Mouse (Mus musculus): ENCODE measurements around the gene Arfgap1.

Gene Arfgap1

DNA sequence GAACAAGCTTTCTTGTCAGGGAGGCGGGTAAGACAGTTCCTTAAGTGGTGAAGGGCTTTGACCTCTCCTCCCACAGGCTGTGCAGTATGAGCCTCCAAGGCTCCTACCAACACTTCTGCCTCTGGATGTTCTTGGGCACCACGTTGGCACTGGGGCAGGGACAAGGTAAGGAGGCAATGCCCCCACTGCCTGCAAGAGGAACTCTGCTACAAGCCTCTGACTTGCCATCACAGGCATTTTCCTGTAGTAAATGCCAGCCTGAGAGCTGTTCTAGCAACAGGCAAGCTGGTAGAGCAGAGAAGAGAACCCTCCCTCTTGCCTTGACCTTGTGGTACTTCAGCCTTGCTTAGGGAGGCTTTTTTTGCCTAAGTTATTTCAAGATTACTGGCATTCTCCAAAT lies 19.4 kb downstream of the Arfgap1 start, which contains the start of gene Col20a1:
Gene Col20a1, plus strand, starts transcription at position 87 of the 400 bp plus-strand sequence.
- DNase-seq (ENCODE audit: low spot score), result no peak

DNA sequence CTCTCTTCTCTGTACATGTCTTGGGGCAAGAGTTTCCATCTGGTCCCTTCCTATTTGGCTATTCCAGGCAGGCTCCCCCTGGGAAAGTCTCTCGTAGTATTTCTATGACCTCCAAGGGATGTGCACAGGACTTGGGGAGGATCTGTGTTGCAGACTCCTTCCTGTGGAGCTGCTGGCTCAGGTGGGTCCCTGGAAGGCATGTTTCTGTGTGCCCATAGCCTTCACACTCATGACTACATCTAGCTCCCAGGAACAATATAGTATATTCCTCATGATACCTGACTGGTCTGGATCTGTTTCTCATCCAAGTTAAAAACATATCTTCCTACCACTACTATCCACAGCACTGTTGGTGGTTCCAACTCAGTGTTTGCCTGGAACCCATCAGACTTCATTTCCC lies 20.0 kb downstream of the Arfgap1 start:
- DNase-seq (ENCODE audit: low spot score), result no peak

DNA sequence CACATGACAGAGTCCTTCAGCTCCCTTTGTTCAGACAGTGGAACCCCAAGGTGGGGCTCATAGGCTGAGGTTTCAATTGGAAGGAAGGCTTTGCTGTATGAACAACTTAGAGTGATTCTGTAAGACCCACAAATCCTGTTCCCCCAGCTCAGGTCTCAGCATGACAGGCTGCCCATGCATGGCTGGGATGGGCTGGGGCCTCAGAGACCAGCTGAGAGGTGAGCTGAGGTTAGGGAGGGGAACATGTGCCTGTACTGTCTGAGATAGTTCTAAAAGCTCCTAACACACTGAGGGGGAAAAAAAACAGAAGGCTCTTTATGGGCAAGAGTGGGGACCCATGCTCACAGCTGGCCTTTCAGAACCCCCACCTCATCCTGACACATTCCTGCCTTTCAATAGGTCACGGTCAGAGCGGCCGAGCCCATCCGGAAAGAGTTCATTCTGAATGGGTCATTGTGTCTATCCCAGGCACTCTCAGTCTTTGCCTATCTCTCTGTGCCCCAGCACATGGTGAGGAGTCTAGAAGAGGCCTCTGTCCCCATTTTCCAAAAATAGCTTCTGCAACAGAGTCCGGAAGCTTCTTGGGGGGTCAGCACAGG lies 20.5 kb downstream of the Arfgap1 start:
- DNase-seq (ENCODE audit: low spot score), result no peak

DNA sequence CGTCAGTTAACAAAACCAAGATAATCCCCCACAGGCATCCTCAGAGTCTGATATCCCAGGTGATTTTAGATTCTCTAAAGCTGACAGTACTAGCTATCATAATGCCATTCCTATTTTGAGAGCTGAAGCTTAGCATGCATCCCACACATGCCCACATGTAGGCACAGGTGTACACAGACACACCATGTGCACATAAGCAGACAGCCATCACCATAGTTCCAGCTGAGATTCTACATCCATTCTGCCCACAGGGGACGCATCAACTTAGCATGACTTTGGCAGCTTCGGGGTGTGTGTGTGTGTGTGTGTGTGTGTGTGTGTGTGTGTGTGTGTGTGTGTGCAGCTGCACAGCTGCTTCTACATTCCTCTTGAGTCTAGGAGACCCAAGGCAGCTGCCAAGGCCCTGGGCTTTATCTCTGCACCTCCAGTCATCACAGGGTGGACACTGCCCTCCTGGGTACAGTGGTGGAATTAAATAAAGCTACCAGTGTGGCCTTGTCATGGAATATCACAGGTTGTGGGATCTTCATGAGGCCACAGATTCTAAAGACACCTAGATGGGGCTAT lies 21.4 kb downstream of the Arfgap1 start:
- no peak for DNase-seq (ENCODE audit: low spot score)

DNA sequence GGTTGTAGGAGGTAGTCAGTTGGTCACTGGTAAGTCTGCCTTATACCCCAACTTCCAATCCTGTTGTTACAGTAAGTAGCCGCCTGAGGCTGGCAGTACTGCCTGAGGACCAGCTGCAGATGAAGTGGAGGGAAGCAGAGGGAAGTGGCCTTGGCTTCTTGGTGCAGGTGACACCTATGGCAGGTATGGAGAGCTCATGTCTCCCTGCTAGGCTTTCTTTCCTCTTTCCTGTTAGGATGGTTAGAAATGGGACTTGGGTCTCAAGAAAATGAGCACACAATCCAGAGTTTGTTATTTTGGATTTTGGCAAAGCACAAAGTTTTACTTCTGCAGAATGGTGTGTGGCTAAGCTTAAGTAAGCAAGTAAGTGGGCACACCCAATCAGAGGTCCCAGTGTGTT lies 21.9 kb downstream of the Arfgap1 start:
- DNase-seq (ENCODE audit: low spot score), result no peak

DNA sequence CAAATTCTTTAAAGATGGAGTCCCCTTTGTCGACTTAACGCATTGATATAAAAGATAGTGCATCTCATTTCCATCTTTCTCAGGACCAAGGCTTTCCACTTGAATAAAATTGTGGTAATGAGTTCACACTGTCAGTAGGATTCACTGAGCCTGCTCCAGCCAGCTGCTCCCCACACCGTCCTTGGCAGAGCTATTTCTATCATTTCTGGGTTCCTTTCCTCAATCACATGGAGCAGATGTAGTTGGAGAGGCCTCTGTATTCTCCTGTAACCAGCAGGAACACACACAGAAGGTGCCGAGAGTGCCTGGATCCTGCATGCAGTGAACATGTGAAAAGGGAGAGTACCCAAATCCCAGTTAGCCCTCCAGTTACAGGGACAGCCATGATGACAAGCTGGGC lies 23.3 kb downstream of the Arfgap1 start:
- DNase-seq (ENCODE audit: low spot score), result no peak

DNA sequence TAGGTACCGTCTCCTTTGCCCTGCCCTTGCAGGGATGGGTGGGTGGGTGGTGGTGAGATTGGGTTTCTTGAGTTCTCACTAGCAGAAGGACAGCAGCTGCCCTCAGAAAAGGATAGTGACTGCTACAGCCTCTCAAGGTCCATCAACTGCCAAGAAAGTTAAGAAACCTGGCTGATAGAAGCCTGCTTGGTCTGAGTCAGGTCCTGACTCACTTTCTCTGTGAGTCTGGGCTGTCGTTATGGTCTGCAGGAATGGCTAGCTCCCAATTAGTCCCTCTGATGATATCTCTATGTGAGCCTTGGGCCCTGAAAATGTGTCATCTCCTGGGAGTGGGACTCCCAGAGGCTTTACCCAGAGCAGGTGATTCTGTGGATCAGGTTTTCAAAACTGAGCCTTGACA lies 27.3 kb downstream of the Arfgap1 start:
- DNase-seq (ENCODE audit: low spot score), result no peak

DNA sequence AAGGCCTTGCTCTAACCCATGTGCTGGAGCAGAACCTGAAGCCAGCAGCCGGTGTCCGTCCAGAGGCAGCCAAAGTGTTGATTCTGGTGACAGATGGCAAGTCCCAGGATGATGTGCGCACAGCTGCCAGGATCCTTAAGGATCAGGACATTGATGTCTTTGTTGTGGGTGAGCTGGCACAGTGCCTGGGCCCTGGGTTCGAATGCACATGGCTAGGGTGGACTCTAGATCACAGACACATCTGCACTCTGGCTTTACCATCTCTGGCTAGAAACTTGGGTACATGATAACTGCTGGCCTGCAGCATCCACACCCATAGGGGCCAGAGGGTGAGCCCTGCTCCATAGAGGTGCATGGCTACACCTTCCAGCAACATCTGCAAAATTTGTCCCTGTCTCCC lies 28.4 kb downstream of the Arfgap1 start:
- no peak for DNase-seq (ENCODE audit: low spot score)

DNA sequence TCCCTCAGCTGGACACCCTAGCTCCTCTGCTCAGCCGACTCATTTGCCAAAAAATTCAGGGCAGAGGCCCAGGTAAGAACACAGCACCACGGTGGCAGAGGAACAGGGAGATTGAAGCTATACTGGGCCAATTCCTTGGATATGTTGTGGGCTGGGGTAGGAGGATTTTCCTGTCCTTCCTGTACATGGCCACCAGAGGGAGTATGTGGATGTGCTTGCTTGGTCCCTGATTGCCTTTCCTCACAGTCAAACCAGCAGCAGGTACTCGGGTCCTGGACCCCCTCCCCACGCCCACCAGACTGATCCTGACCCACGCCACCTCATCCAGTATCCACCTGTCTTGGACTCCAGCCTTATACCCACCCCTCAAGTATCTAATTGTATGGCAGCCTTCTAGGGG lies 29.4 kb downstream of the Arfgap1 start:
- peak; percentile 12 for DNase-seq (ENCODE audit: low spot score)

DNA sequence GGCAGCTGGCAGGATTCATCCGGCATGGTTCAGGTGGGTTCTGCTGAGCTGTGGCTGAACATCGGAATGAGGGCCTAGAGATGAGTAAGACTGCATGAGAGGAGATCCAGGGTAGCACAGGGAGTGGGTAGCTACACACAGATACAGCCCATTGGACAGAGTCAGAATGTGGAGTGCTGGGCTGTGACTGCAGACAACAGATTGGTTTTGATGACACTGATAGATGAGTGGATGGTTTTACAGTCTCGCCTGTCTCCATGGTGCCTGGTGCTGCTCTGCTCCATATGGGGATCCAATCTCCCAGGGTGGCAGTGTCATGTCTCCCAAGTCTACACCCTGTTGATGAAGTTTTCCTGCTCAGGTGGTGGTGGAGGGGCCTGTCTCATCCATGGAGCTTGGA lies 29.9 kb downstream of the Arfgap1 start:
- no peak for DNase-seq (ENCODE audit: low spot score)

DNA sequence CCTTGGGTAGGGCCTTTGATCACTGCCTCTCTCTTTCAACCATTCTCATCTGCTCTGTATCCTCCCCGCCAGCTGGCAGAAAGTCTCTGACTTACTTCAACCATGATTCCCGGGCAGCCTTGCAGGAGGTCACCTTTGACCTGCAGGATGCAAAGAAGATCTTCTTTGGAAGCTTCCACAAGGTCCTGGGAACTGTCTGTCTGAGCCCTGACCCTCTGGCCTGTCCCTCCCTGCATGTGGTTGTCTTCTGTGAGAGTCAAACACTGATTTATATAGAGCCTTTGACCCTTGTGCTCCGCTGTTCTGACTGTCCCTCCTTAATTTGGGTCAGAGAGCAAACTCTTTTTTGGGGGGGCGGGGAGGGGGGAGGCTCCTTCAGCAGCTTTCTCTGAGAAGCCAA lies 40.0 kb downstream of the Arfgap1 start:
- DNase-seq (ENCODE audit: low spot score), result no peak

DNA sequence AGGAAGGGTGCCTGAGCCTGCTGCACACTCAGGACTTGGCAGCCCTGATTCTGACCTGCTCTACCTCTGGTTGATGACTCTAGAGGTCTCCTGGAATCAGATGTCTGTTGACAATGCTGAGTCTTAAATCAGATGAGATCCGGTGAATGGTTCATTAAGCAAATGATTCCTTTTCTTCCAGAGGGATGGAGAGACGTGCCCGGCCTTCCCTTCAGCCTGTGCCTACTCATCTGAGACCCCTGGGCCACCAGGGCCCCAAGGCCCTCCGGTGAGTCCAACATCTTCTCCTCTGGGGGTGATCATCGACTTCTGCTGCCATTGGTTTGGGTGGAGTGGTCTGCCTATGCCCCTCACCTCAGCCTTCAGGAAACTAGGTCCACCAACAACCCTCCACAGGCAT lies 41.3 kb downstream of the Arfgap1 start:
- no peak for DNase-seq (ENCODE audit: low spot score)

DNA sequence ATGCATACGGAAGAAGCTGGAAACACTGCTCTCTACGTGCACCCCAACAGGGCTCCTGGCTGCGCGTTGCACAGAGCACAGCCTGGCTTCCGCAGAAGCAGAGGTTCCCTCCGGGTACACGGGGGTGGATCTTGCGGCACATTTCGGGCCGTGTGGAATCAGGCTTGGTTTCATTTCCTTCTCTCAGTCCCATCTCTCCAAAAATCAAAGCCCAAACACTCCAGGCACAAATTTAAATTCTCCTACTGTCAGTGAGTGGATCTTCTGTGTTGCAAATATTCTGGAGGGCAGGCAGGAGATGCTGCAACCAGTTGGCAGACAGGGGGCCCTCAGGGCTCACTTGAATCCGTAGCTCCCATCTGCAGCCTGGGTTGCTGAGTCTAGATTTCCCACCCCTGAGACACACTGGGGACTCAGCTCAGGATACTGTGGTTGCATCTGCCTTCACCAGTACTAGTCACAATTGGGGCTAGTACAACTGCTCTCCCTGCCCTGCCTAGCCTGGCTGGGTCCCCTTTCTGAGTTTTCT lies 64.4 kb downstream of the Arfgap1 start:
- DNase-seq (ENCODE audit: low spot score), result no peak

Data from urinary bladder, postnatal 25 days (tissue).